Mouse (Mus musculus) erythroblast, embryonic 14.5 days (primary cell): ENCODE data around the gene 2010111I01Rik.

Experiments
- GATA1 ChIP-seq: IDR thresholded peaks from 2 replicates; pipeline ENCODE4 v1.6.1; 2012; ENCODE audit warnings: low read length, inconsistent platforms, mixed read lengths
- TAL1 ChIP-seq: IDR thresholded peaks from 3 replicates; pipeline ENCODE4 v1.6.1; 2012; ENCODE audit warnings: low read length, inconsistent platforms, mixed read lengths

DNA sequence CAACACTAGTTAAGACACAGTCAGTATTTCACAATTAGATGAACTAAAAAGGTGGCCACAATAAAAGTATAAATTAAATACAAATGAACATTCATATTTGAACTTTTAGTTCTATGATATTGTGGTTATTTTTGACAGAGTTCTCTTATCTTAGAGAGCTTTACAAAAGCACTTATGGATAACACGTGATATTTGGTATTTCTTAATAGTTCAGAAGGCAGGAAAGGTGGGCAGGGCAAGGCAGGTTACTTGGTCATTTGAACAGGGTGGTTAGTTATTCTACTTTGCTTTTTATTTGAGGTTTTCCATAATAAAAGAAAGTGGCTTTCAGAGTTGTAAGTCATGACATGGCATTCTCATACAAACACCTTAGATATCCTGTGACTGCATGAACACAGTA is 233.3 kb downstream of the 2010111I01Rik start:
- TF ChIP-seq GATA1 (no peak), TAL1 (no peak)
